23 mouse cellular contexts compared by ENCODE assay signal in the genomic region with DNA sequence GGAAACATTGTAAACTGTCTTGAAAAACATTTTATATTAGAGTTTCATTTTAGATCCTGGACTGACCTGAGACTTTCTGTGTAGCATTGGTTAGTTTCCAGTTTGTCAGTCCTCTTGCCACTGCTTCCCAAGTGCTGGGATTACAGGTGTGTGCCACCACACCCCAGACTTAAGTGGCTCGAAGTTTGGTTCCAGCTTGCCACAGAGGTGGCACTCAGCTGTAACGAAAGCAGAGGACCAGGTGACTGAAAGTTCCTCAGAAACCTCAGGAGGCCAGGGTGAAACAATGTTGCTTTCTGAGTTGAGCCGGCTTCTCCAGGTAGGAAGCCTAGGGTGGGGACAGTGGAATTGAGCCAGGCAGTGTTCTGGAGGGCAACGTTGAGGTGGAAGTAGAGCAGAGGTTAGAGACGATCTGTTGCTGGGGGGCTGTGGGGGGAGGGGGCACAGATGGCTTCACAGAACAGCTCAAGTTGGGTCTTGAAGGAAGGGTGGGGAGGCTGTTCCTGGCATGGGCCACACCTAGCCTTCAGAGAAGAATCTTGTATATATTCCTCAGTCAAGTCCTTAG. TPM values are rescaled to one million over a fixed set of nuclear protein-coding genes. Genes with fewer than 3 reads are reported as not detected.
A peak's percentile ranks its signal among the peaks of the same experiment; 100 is the strongest.
DNase-seq lines count a peak whose midpoint lies in the region; ATAC-seq lines count a peak whose summit lies in the region.
"Had no signal": no experiment of that assay in that cellular context is flagged by ENCODE, and none has a peak within 500 bp of the region (broad histone marks: within the 10 kb centered on the region; RNA-seq: fewer than 3 reads in every experiment).

No protein-coding gene starts in this region.

- H3K4me2 ChIP-seq in lung, embryonic 16.5 days (ENCODE audit: low read depth, low read length): no peak overlapping the region
- H3K4me2 ChIP-seq: forebrain, embryonic 13.5 days; hindbrain, embryonic 13.5 days; intestine, embryonic 15.5 days had no signal

- DNase-seq in heart, adult 18-20 months: peak; percentile 13 to 50
- no peak for DNase-seq in heart, embryonic 10.5 days (ENCODE audit: low spot score)
- no peak for DNase-seq in lung, postnatal 10 days
- peak; percentile 17 for DNase-seq in testis, postnatal 14 days (ENCODE audit: low spot score)
- no peak for DNase-seq in testis, postnatal 10 days (ENCODE audit: low spot score)
- DNase-seq in layer of hippocampus, postnatal 14 days (ENCODE audit: low spot score in 2 of 2): no peak
- DNase-seq: adrenal gland, postnatal 10 days; adrenal gland, postnatal 36 days; cerebellum, adult 18-20 months; cerebellum, adult 9-10 months; gastrocnemius, postnatal 14 days had no signal

- H3K9ac ChIP-seq in lung, embryonic 16.5 days (ENCODE audit: low read length): no peak overlapping the region
- H3K9ac ChIP-seq: forebrain, embryonic 13.5 days; hindbrain, embryonic 13.5 days; intestine, embryonic 15.5 days had no signal

- H3K27ac ChIP-seq in heart, embryonic 10.5 days: no peak overlapping the region
- no peak overlapping the region for H3K27ac ChIP-seq in lung, embryonic 16.5 days (ENCODE audit: low read length)
- H3K27ac ChIP-seq: forebrain, embryonic 10.5 days; forebrain, embryonic 13.5 days; hindbrain, embryonic 10.5 days; hindbrain, embryonic 13.5 days; intestine, embryonic 15.5 days had no signal

- WGBS in heart, embryonic 10.5 days: 71% methylated on average over 5 of the region's 5 CpGs
- 59% methylated on average over 5 of the region's 5 CpGs for WGBS in lung, embryonic 16.5 days

- no peaks in the 10 kb centered on the region for H3K9me3 ChIP-seq in heart, embryonic 10.5 days
- H3K9me3 ChIP-seq in lung, embryonic 16.5 days (ENCODE audit: control insufficient read depth, low read length): no peaks in the 10 kb centered on the region
- H3K9me3 ChIP-seq: forebrain, embryonic 10.5 days; forebrain, embryonic 13.5 days; hindbrain, embryonic 10.5 days; hindbrain, embryonic 13.5 days; intestine, embryonic 15.5 days had no signal

- H3K4me3 ChIP-seq in heart, embryonic 10.5 days: no peak overlapping the region
- H3K4me3 ChIP-seq in lung, embryonic 16.5 days (ENCODE audit: low read length): no peak overlapping the region
- H3K4me3 ChIP-seq: forebrain, embryonic 10.5 days; forebrain, embryonic 13.5 days; hindbrain, embryonic 10.5 days; hindbrain, embryonic 13.5 days; intestine, embryonic 15.5 days had no signal

- ATAC-seq in lung, embryonic 16.5 days (ENCODE audit: low read depth): peak; percentile 64
- ATAC-seq: activated CD4-positive, CD25-positive, alpha-beta regulatory T cell, adult 4 months; CD4-positive, CD25-positive, alpha-beta regulatory T cell, adult 4 months; forebrain, embryonic 13.5 days; forebrain, embryonic 16.5 days; hindbrain, embryonic 16.5 days; intestine, embryonic 15.5 days had no signal

- no peaks in the 10 kb centered on the region for H3K27me3 ChIP-seq in heart, embryonic 10.5 days (ENCODE audit: insufficient read depth, poor library complexity, severe bottlenecking)
- H3K27me3 ChIP-seq in lung, embryonic 16.5 days (ENCODE audit: control insufficient read depth, insufficient read depth, low read depth, low read length): no peaks in the 10 kb centered on the region
- H3K27me3 ChIP-seq: forebrain, embryonic 13.5 days; hindbrain, embryonic 13.5 days; intestine, embryonic 15.5 days had no signal

- H3K36me3 ChIP-seq in heart, embryonic 10.5 days: no peaks in the 10 kb centered on the region
- H3K36me3 ChIP-seq in lung, embryonic 16.5 days (ENCODE audit: control insufficient read depth, insufficient read depth, low read length): no peaks in the 10 kb centered on the region
- H3K36me3 ChIP-seq: forebrain, embryonic 10.5 days; hindbrain, embryonic 10.5 days; hindbrain, embryonic 13.5 days; intestine, embryonic 15.5 days had no signal

- H3K4me1 ChIP-seq in heart, embryonic 10.5 days: no peaks in the 10 kb centered on the region
- no peaks in the 10 kb centered on the region; the same call in 1 of the 2 replicates for H3K4me1 ChIP-seq in lung, embryonic 16.5 days (replicated peaks; ENCODE audit: control insufficient read depth, insufficient read depth, low read length)
- H3K4me1 ChIP-seq: hindbrain, embryonic 13.5 days; intestine, embryonic 15.5 days had no signal

RNA-seq across cellular contexts. Expression of a gene that starts 28.4 kb away (rescaled TPM):
- under 1 TPM; 0.20 to 0.41 TPM for total RNA-seq in heart, adult 18-20 months (2021)
- polyA plus RNA-seq in heart, embryonic 10.5 days (2016; fragmentation: Nextera tagmentation; extraction: Ambion mirVana): 0.26 TPM in 1 of 2 replicates, not detected in the other
- 0.09 and 0.11 TPM in 2 replicates for polyA plus RNA-seq in lung, embryonic 16.5 days (2015; fragmentation: Nextera tagmentation; extraction: Ambion mirVana)
- total RNA-seq in layer of hippocampus, postnatal 14 days (2021): 10 to 100 TPM; 13.6 to 14.5 TPM
- polyA plus RNA-seq: activated CD4-positive, CD25-positive, alpha-beta regulatory T cell, adult 4 months; CD4-positive, CD25-positive, alpha-beta regulatory T cell, adult 4 months; heart, embryonic 14.5 days; heart, postnatal 0 days had no signal

Comparison
In these comparisons a context has a peak if more than half of its experiments do, and no peak if none do; other contexts are left out.
1. DNase-seq: peak in heart, adult 18-20 months (2 of 2) and testis, postnatal 14 days (single experiment); none in heart, embryonic 10.5 days (single experiment), lung, postnatal 10 days (single experiment), testis, postnatal 10 days (single experiment) and layer of hippocampus, postnatal 14 days (0 of 2).
2. RNA of a gene that starts 28.4 kb away (total RNA-seq): 13.6 to 14.5 TPM in layer of hippocampus, postnatal 14 days; 0.20 to 0.41 TPM in heart, adult 18-20 months; every median in the first group is over 10 times any median in the second.